Comparison of ENCODE assay signal across 8 mouse cellular contexts in the genomic region with DNA sequence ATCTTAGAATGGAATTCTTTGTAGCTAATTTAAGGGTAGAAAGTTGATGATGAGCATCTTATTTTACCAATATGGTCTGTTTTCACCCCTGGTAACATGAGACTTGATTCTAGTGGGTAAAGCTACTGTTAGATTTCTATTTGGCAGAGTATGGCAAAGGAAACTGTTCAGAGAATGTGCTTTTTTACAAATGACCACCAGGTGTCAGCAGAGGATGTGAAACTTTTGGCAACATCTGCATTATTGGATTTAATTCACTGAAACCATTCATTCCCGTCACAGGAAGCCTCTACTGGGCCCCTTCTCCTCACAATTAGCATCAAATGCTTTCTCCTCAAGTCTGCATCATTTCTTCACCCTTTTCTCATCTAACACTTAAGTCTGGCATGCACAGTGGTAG.
DNase-seq lines count a peak whose midpoint lies in the region; ATAC-seq lines count a peak whose summit lies in the region.

No protein-coding gene starts in this region.

- H3K27ac ChIP-seq in embryonic facial prominence, embryonic 11.5 days (replicated peaks; ENCODE audit: low read depth, low read length), result no peak overlapping the region
- H3K27ac ChIP-seq in embryonic facial prominence, embryonic 10.5 days (replicated peaks), result no peak overlapping the region

- intact Hi-C loops in left cerebral cortex, postnatal 14 days (cut with DNase I), result no loop called here

- H3K36me3 ChIP-seq in embryonic facial prominence, embryonic 11.5 days (replicated peaks; ENCODE audit: control insufficient read depth, insufficient read depth, low read depth, low read length), result no peaks in the 10 kb centered on the region
- no peaks in the 10 kb centered on the region for H3K36me3 ChIP-seq in embryonic facial prominence, embryonic 10.5 days (replicated peaks)

- no peaks in the 10 kb centered on the region for H3K4me1 ChIP-seq in embryonic facial prominence, embryonic 11.5 days (ENCODE audit: control insufficient read depth, insufficient read depth, low read length)
- H3K4me1 ChIP-seq in embryonic facial prominence, embryonic 10.5 days, result no peaks in the 10 kb centered on the region

- H3K9ac ChIP-seq in embryonic facial prominence, embryonic 11.5 days (replicated peaks; ENCODE audit: low read length), result no peak overlapping the region

- no peaks in the 10 kb centered on the region for H3K9me3 ChIP-seq in embryonic facial prominence, embryonic 11.5 days (replicated peaks; ENCODE audit: control insufficient read depth, low read length)
- H3K9me3 ChIP-seq in embryonic facial prominence, embryonic 10.5 days, result no peaks in the 10 kb centered on the region

- no peak for ATAC-seq in embryonic facial prominence, embryonic 11.5 days (replicated peaks; ENCODE audit: insufficient number of reproducible peaks, low FRiP score, low TSS enrichment, low read depth)

- WGBS in embryonic facial prominence, embryonic 11.5 days, result 20% methylated on average over 1 of the region's 1 CpGs
- WGBS in embryonic facial prominence, embryonic 10.5 days, result 24% methylated on average over 1 of the region's 1 CpGs

- H3K4me2 ChIP-seq in embryonic facial prominence, embryonic 11.5 days (ENCODE audit: low read depth, low read length), result no peak overlapping the region

- DNase-seq in embryonic facial prominence, embryonic 11.5 days (ENCODE audit: low spot score), result peak; percentile 68
- DNase-seq in embryonic facial prominence, embryonic 10.5 days (ENCODE audit: low spot score), result no peak
- DNase-seq in left cerebral cortex, postnatal 14 days (ENCODE audit: low spot score in 2 of 2), result peak; percentile 27 to 59
- DNase-seq in left cerebral cortex, adult 11 months (ENCODE audit: low spot score), result no peak
- DNase-seq in adipocyte (ENCODE audit: low spot score), result peak; percentile 79
- peak; percentile 45 for DNase-seq in lung, postnatal 10 days
- DNase-seq in spleen, postnatal 36 days (ENCODE audit: low spot score in 2 of 2), result no peak
- DNase-seq in spleen, postnatal 4 days (ENCODE audit: low spot score in 2 of 2), result no peak

- H3K27me3 ChIP-seq in embryonic facial prominence, embryonic 11.5 days (ENCODE audit: control insufficient read depth, insufficient read depth, low read length), result no peaks in the 10 kb centered on the region
- peaks cover under 1% of the 10 kb centered on the region; the same call in 1 of the 2 replicates for H3K27me3 ChIP-seq in embryonic facial prominence, embryonic 10.5 days (replicated peaks; ENCODE audit: low read depth, poor library complexity, severe bottlenecking)

- no peak overlapping the region for H3K4me3 ChIP-seq in embryonic facial prominence, embryonic 11.5 days (ENCODE audit: low read depth, low read length)
- H3K4me3 ChIP-seq in embryonic facial prominence, embryonic 10.5 days, result no peak overlapping the region

Comparison
In these comparisons a context has a peak if more than half of its experiments do, and no peak if none do; other contexts are left out.
1. DNase-seq: peak in embryonic facial prominence, embryonic 11.5 days (single experiment), left cerebral cortex, postnatal 14 days (2 of 2), adipocyte (single experiment) and lung, postnatal 10 days (single experiment); none in embryonic facial prominence, embryonic 10.5 days (single experiment), left cerebral cortex, adult 11 months (single experiment), spleen, postnatal 36 days (0 of 2) and spleen, postnatal 4 days (0 of 2).